Mouse (Mus musculus) liver, postnatal 0 days (tissue): ENCODE measurements around the gene Tiam1. TPM values are rescaled to one million over a fixed set of nuclear protein-coding genes. Genes with fewer than 3 reads are reported as not detected.

Experiments
- ATAC-seq: fragments of 200-750 bp; cut with Nextera tagmentation; 2 replicates; pipeline ENCODE4 v1.8.0; 2017; ENCODE audit warnings: mild to moderate bottlenecking, moderate library complexity
- DNase-seq: peaks from one replicate; pipeline ENCODE4 v3.0.0-alpha.2; 2016
- H3K27ac ChIP-seq: fragments of 300-500 bp; sonication (generic); 2 replicates; pipeline ENCODE4 v1.5.1; 2014; ENCODE audit warnings: antibody characterized with exemption, moderate library complexity, mild to moderate bottlenecking, low read depth
- H3K27me3 ChIP-seq: fragments of 300-500 bp; sonication (generic); 2 replicates; pipeline ENCODE4 v1.6.1; 2014; ENCODE audit warnings: low read length, control low read depth, mixed read lengths; ENCODE audit not compliant: insufficient read depth
- H3K36me3 ChIP-seq: fragments of 300-500 bp; sonication (generic); replicated peaks from 2 replicates; pipeline ENCODE4 v1.6.1; 2014; ENCODE audit warnings: mild to moderate bottlenecking, control low read depth, low read length, moderate library complexity, mixed read lengths; ENCODE audit not compliant: insufficient read depth
- H3K4me1 ChIP-seq: fragments of 300-500 bp; sonication (generic); 2 replicates; pipeline ENCODE4 v1.6.1; 2014; ENCODE audit warnings: antibody characterized with exemption, mild to moderate bottlenecking, control low read depth; ENCODE audit not compliant: insufficient read depth
- H3K4me2 ChIP-seq: fragments of 300-500 bp; sonication (generic); 2 replicates; pipeline ENCODE4 v1.6.1; 2014; ENCODE audit warnings: low read depth, mild to moderate bottlenecking, low read length, moderate library complexity, mixed read lengths
- H3K4me3 ChIP-seq: fragments of 300-500 bp; sonication (generic); 2 replicates; pipeline ENCODE4 v1.5.1; 2014; ENCODE audit warnings: low read depth, low read length
- H3K9ac ChIP-seq: fragments of 300-500 bp; sonication (generic); replicated peaks from 2 replicates; pipeline ENCODE4 v1.6.1; 2014; ENCODE audit warnings: mild to moderate bottlenecking, moderate library complexity
- H3K9me3 ChIP-seq: fragments of 300-500 bp; sonication (generic); 2 replicates; pipeline ENCODE4 v1.6.1; 2016; ENCODE audit warnings: mild to moderate bottlenecking, control low read depth, low read length, mixed read lengths
- CTCF ChIP-seq: sonication (generic); IDR thresholded peaks from 2 replicates; pipeline ENCODE4 v1.5.1; 2016; ENCODE audit warnings: antibody characterized with exemption, low read depth
- EP300 ChIP-seq: IDR thresholded peaks from 2 replicates; pipeline ENCODE4 v1.6.1; 2016; ENCODE audit warnings: antibody characterized with exemption, low read depth, mild to moderate bottlenecking
- WGBS: fragments of 180-500 bp; shearing (Covaris S2); extraction: QIAGEN DNeasy Blood & Tissue Kit; methylation state at CpG from one replicate; pipeline ENCODE4 v1.1.7; 2014; ENCODE audit not compliant: insufficient replicate concordance; 5-methylcytosine and 5-hydroxymethylcytosine counted together
- polyA plus RNA-seq: library from polyadenylated mRNA; unstranded; fragments of >200 nt; fragmentation: Nextera tagmentation; extraction: Ambion mirVana; gene quantifications from 2 replicates; pipeline ENCODE4 v1.2.1, GENCODE M21; 2015

The Tiam1 gene
- polyA plus RNA-seq, 1 experiment from 2014 or later, result 3.2 TPM

- no peaks in the 10 kb centered on the region for H3K4me1 ChIP-seq
- H3K27ac ChIP-seq, result no peak overlapping the region
- H3K4me2 ChIP-seq, result no peak overlapping the region
- no peak for ATAC-seq
- no peaks in the 10 kb centered on the region for H3K36me3 ChIP-seq
- TF ChIP-seq EP300 (no peak), CTCF (no peak)
- peaks cover 3% of the 10 kb centered on the region; the same call in 1 of the 2 replicates for H3K9me3 ChIP-seq
- WGBS, result 77% methylated on average over 20 of the region's 20 CpGs
- no peak overlapping the region for H3K4me3 ChIP-seq
- H3K27me3 ChIP-seq, result no peaks in the 10 kb centered on the region
- no peak overlapping the region for H3K9ac ChIP-seq
- DNase-seq, result no peak
These were observed 246.6 kb downstream of the Tiam1 start for GRCm38 (mm10) chr16:89896885-89897546.

GRCm38 (mm10) chr16:89896392-89896791 lies 247.2 kb downstream of the Tiam1 start:
- TF ChIP-seq CTCF (peak; percentile 67), EP300 (no peak)
- WGBS, result 66% methylated on average over 9 of the region's 9 CpGs
- no peak overlapping the region for H3K4me2 ChIP-seq
- no peak for ATAC-seq
- H3K9me3 ChIP-seq, result peaks cover 3% of the 10 kb centered on the region; the same call in 1 of the 2 replicates
- H3K36me3 ChIP-seq, result no peaks in the 10 kb centered on the region
- H3K27ac ChIP-seq, result no peak overlapping the region
- no peaks in the 10 kb centered on the region for H3K27me3 ChIP-seq
- H3K4me3 ChIP-seq, result no peak overlapping the region
- no peak overlapping the region for H3K9ac ChIP-seq
- no peaks in the 10 kb centered on the region for H3K4me1 ChIP-seq
- DNase-seq, result peak; percentile 41

GRCm38 (mm10) chr16:89895283-89895682 lies 248.3 kb downstream of the Tiam1 start:
- WGBS, result 79% methylated on average over 7 of the region's 7 CpGs
- H3K27me3 ChIP-seq, result no peaks in the 10 kb centered on the region
- no peaks in the 10 kb centered on the region for H3K36me3 ChIP-seq
- no peak overlapping the region for H3K27ac ChIP-seq
- H3K4me3 ChIP-seq, result no peak overlapping the region
- no peak for ATAC-seq
- no peak overlapping the region for H3K9ac ChIP-seq
- H3K9me3 ChIP-seq, result peaks cover 3% of the 10 kb centered on the region; the same call in 1 of the 2 replicates
- TF ChIP-seq CTCF, result no peak
- TF ChIP-seq EP300, result no peak
- H3K4me1 ChIP-seq, result no peaks in the 10 kb centered on the region
- H3K4me2 ChIP-seq, result no peak overlapping the region
- no peak for DNase-seq

GRCm38 (mm10) chr16:89894816-89895215 lies 248.8 kb downstream of the Tiam1 start:
- DNase-seq, result no peak
- Histone ChIP-seq H3K27me3 (no peaks in the 10 kb centered on the region), H3K4me3 (no peak overlapping the region), H3K36me3 (no peaks in the 10 kb centered on the region), H3K9ac (no peak overlapping the region), H3K27ac (no peak overlapping the region), H3K4me2 (no peak overlapping the region), H3K9me3 (peaks cover 3% of the 10 kb centered on the region; the same call in 1 of the 2 replicates), H3K4me1 (no peaks in the 10 kb centered on the region)
- ATAC-seq, result no peak
- 75% methylated on average over 8 of the region's 8 CpGs for WGBS
- no peak for TF ChIP-seq EP300
- no peak for TF ChIP-seq CTCF

GRCm38 (mm10) chr16:89890515-89891189 lies 252.9 kb downstream of the Tiam1 start:
- WGBS, result 67% methylated on average over 17 of the region's 17 CpGs
- ATAC-seq (no peak), DNase-seq (no peak)
- no peaks in the 10 kb centered on the region for H3K27me3 ChIP-seq
- H3K4me2 ChIP-seq, result no peak overlapping the region
- no peak overlapping the region for H3K4me3 ChIP-seq
- no peak overlapping the region for H3K27ac ChIP-seq
- TF ChIP-seq CTCF, result no peak
- TF ChIP-seq EP300, result no peak
- no peaks in the 10 kb centered on the region for H3K36me3 ChIP-seq
- peaks cover 3% of the 10 kb centered on the region; the same call in 1 of the 2 replicates for H3K9me3 ChIP-seq
- H3K4me1 ChIP-seq, result no peaks in the 10 kb centered on the region
- no peak overlapping the region for H3K9ac ChIP-seq

- H3K4me2 ChIP-seq, result no peak overlapping the region
- TF ChIP-seq CTCF, result no peak
- TF ChIP-seq EP300, result no peak
- no peak overlapping the region for H3K27ac ChIP-seq
- no peaks in the 10 kb centered on the region for H3K27me3 ChIP-seq
- no peak overlapping the region for H3K9ac ChIP-seq
- peaks cover 3% of the 10 kb centered on the region; the same call in 1 of the 2 replicates for H3K9me3 ChIP-seq
- ATAC-seq (0 out of 2 replicates have a peak, but pooled peaks have one; percentile 15), DNase-seq (no peak)
- no peaks in the 10 kb centered on the region for H3K36me3 ChIP-seq
- 47% methylated on average over 10 of the region's 10 CpGs for WGBS
- no peaks in the 10 kb centered on the region for H3K4me1 ChIP-seq
- H3K4me3 ChIP-seq, result no peak overlapping the region
These were observed 253.6 kb downstream of the Tiam1 start for GRCm38 (mm10) chr16:89889890-89890462.
